Mouse (Mus musculus): ENCODE data around the gene Tcf20. TPM values are rescaled to one million over a fixed set of nuclear protein-coding genes. Genes with fewer than 3 reads are reported as not detected.

Gene Tcf20
- polyA plus RNA-seq, 1 experiment = 108 TPM

GRCm38 (mm10) chr15:82938155-82938569 lies 49.5 kb downstream of the Tcf20 start:
- H3K4me1 ChIP-seq (ENCODE audit: control insufficient read depth, insufficient read depth, low read length) = peaks cover 2% of the 10 kb centered on the region
- no peak overlapping the region for H3K4me3 ChIP-seq (ENCODE audit: low read depth, low read length)
- H3K27me3 ChIP-seq (ENCODE audit: control insufficient read depth, insufficient read depth, low read length, poor library complexity, severe bottlenecking) = no peaks in the 10 kb centered on the region

GRCm38 (mm10) chr15:82937428-82937992 lies 50.2 kb downstream of the Tcf20 start:
- H3K9ac ChIP-seq (ENCODE audit: low read depth, poor library complexity, severe bottlenecking) = no peak overlapping the region
- TF ChIP-seq POLR2A (IDR thresholded peaks at IDR 0.05; ENCODE audit: insufficient read depth, low read length) (no peak), EP300 (IDR thresholded peaks at IDR 0.05; ENCODE audit: insufficient read depth, low read depth, low read length) (no peak), CTCF (IDR thresholded peaks at IDR 0.05; ENCODE audit: low read depth, low read length) (no peak)
- H3K4me1 ChIP-seq (ENCODE audit: control insufficient read depth, insufficient read depth, low read length) = peaks cover 2% of the 10 kb centered on the region
- H3K9me3 ChIP-seq (replicated peaks; ENCODE audit: control insufficient read depth, insufficient read depth, low read length, poor library complexity, severe bottlenecking) = no peaks in the 10 kb centered on the region
- H3K4me3 ChIP-seq (ENCODE audit: low read depth, low read length) = no peak overlapping the region
- H3K27ac ChIP-seq (ENCODE audit: insufficient read depth, low read length) = no peak overlapping the region
- no peaks in the 10 kb centered on the region for H3K27me3 ChIP-seq (ENCODE audit: control insufficient read depth, insufficient read depth, low read length, poor library complexity, severe bottlenecking)
- no peaks in the 10 kb centered on the region for H3K36me3 ChIP-seq (ENCODE audit: control insufficient read depth, insufficient read depth, low read length, poor library complexity, severe bottlenecking)

More at GRCm38 (mm10) chr15:82938155-82938569, 49.5 kb downstream of the Tcf20 start:
- H3K36me3 ChIP-seq (ENCODE audit: control insufficient read depth, insufficient read depth, low read length, poor library complexity, severe bottlenecking) = no peaks in the 10 kb centered on the region
- H3K9me3 ChIP-seq (replicated peaks; ENCODE audit: control insufficient read depth, insufficient read depth, low read length, poor library complexity, severe bottlenecking) = no peaks in the 10 kb centered on the region
- TF ChIP-seq POLR2A (IDR thresholded peaks at IDR 0.05; ENCODE audit: insufficient read depth, low read length) (no peak), EP300 (IDR thresholded peaks at IDR 0.05; ENCODE audit: insufficient read depth, low read depth, low read length) (no peak), CTCF (IDR thresholded peaks at IDR 0.05; ENCODE audit: low read depth, low read length) (no peak)
- no peak overlapping the region for H3K27ac ChIP-seq (ENCODE audit: insufficient read depth, low read length)
- no peak overlapping the region for H3K9ac ChIP-seq (ENCODE audit: low read depth, poor library complexity, severe bottlenecking)

GRCm38 (mm10) chr15:82934971-82935370 lies 52.7 kb downstream of the Tcf20 start:
- Histone ChIP-seq H3K4me1 (ENCODE audit: control insufficient read depth, insufficient read depth, low read length) (no peaks in the 10 kb centered on the region), H3K9me3 (replicated peaks; ENCODE audit: control insufficient read depth, insufficient read depth, low read length, poor library complexity, severe bottlenecking) (no peaks in the 10 kb centered on the region), H3K36me3 (ENCODE audit: control insufficient read depth, insufficient read depth, low read length, poor library complexity, severe bottlenecking) (no peaks in the 10 kb centered on the region), H3K27ac (ENCODE audit: insufficient read depth, low read length) (no peak overlapping the region), H3K9ac (ENCODE audit: low read depth, poor library complexity, severe bottlenecking) (no peak overlapping the region), H3K27me3 (ENCODE audit: control insufficient read depth, insufficient read depth, low read length, poor library complexity, severe bottlenecking) (no peaks in the 10 kb centered on the region), H3K4me3 (ENCODE audit: low read depth, low read length) (no peak overlapping the region)
- TF ChIP-seq EP300 (IDR thresholded peaks at IDR 0.05; ENCODE audit: insufficient read depth, low read depth, low read length) = no peak
- no peak for TF ChIP-seq CTCF (IDR thresholded peaks at IDR 0.05; ENCODE audit: low read depth, low read length)
- no peak for TF ChIP-seq POLR2A (IDR thresholded peaks at IDR 0.05; ENCODE audit: insufficient read depth, low read length)

GRCm38 (mm10) chr15:82932936-82933650 lies 54.6 kb downstream of the Tcf20 start:
- Histone ChIP-seq H3K4me1 (ENCODE audit: control insufficient read depth, insufficient read depth, low read length) (peaks cover 9% of the 10 kb centered on the region), H3K9me3 (replicated peaks; ENCODE audit: control insufficient read depth, insufficient read depth, low read length, poor library complexity, severe bottlenecking) (no peaks in the 10 kb centered on the region), H3K36me3 (ENCODE audit: control insufficient read depth, insufficient read depth, low read length, poor library complexity, severe bottlenecking) (no peaks in the 10 kb centered on the region), H3K27ac (ENCODE audit: insufficient read depth, low read length) (no peak overlapping the region), H3K4me3 (ENCODE audit: low read depth, low read length) (no peak overlapping the region), H3K27me3 (ENCODE audit: control insufficient read depth, insufficient read depth, low read length, poor library complexity, severe bottlenecking) (no peaks in the 10 kb centered on the region), H3K9ac (ENCODE audit: low read depth, poor library complexity, severe bottlenecking) (no peak overlapping the region)
- TF ChIP-seq EP300 (IDR thresholded peaks at IDR 0.05; ENCODE audit: insufficient read depth, low read depth, low read length) = no peak
- TF ChIP-seq CTCF (IDR thresholded peaks at IDR 0.05; ENCODE audit: low read depth, low read length) = no peak
- no peak for TF ChIP-seq POLR2A (IDR thresholded peaks at IDR 0.05; ENCODE audit: insufficient read depth, low read length)

GRCm38 (mm10) chr15:82931436-82931835 lies 56.2 kb downstream of the Tcf20 start:
- Histone ChIP-seq H3K27ac (ENCODE audit: insufficient read depth, low read length) (no peak overlapping the region), H3K9me3 (replicated peaks; ENCODE audit: control insufficient read depth, insufficient read depth, low read length, poor library complexity, severe bottlenecking) (no peaks in the 10 kb centered on the region), H3K4me3 (ENCODE audit: low read depth, low read length) (no peak overlapping the region), H3K4me1 (ENCODE audit: control insufficient read depth, insufficient read depth, low read length) (peaks cover 9% of the 10 kb centered on the region), H3K36me3 (ENCODE audit: control insufficient read depth, insufficient read depth, low read length, poor library complexity, severe bottlenecking) (no peaks in the 10 kb centered on the region), H3K9ac (ENCODE audit: low read depth, poor library complexity, severe bottlenecking) (no peak overlapping the region), H3K27me3 (ENCODE audit: control insufficient read depth, insufficient read depth, low read length, poor library complexity, severe bottlenecking) (no peaks in the 10 kb centered on the region)
- TF ChIP-seq EP300 (IDR thresholded peaks at IDR 0.05; ENCODE audit: insufficient read depth, low read depth, low read length) = no peak
- no peak for TF ChIP-seq CTCF (IDR thresholded peaks at IDR 0.05; ENCODE audit: low read depth, low read length)
- no peak for TF ChIP-seq POLR2A (IDR thresholded peaks at IDR 0.05; ENCODE audit: insufficient read depth, low read length)

GRCm38 (mm10) chr15:82929595-82929994 lies 58.1 kb downstream of the Tcf20 start:
- no peak overlapping the region for H3K9ac ChIP-seq (ENCODE audit: low read depth, poor library complexity, severe bottlenecking)
- no peaks in the 10 kb centered on the region for H3K9me3 ChIP-seq (replicated peaks; ENCODE audit: control insufficient read depth, insufficient read depth, low read length, poor library complexity, severe bottlenecking)
- no peak overlapping the region for H3K27ac ChIP-seq (ENCODE audit: insufficient read depth, low read length)
- H3K36me3 ChIP-seq (ENCODE audit: control insufficient read depth, insufficient read depth, low read length, poor library complexity, severe bottlenecking) = no peaks in the 10 kb centered on the region
- H3K4me3 ChIP-seq (ENCODE audit: low read depth, low read length) = no peak overlapping the region
- peaks cover 9% of the 10 kb centered on the region for H3K4me1 ChIP-seq (ENCODE audit: control insufficient read depth, insufficient read depth, low read length)
- TF ChIP-seq EP300 (IDR thresholded peaks at IDR 0.05; ENCODE audit: insufficient read depth, low read depth, low read length) (no peak), CTCF (IDR thresholded peaks at IDR 0.05; ENCODE audit: low read depth, low read length) (no peak), POLR2A (IDR thresholded peaks at IDR 0.05; ENCODE audit: insufficient read depth, low read length) (no peak)
- no peaks in the 10 kb centered on the region for H3K27me3 ChIP-seq (ENCODE audit: control insufficient read depth, insufficient read depth, low read length, poor library complexity, severe bottlenecking)

All from ES-Bruce4 (cell line).